Mouse (Mus musculus) liver, embryonic 14.5 days (tissue): ENCODE measurements around the gene Scgb1a1. TPM values are rescaled to one million over a fixed set of nuclear protein-coding genes. Genes with fewer than 3 reads are reported as not detected.
A peak's percentile ranks its signal among the peaks of the same experiment; 100 is the strongest.

Experiments used
- ATAC-seq: fragments of 200-750 bp; cut with Nextera tagmentation; 2 replicates; pipeline ENCODE4 v1.8.0; 2017; ENCODE audit warnings: moderate number of reproducible peaks, mild to moderate bottlenecking, moderate library complexity; ENCODE audit not compliant: insufficient read depth
- DNase-seq, 3 experiments: peaks; one replicate each; pipeline ENCODE4 v3.0.0-alpha.2; 2012 to 2013; ENCODE audit warnings: low read depth in 3 of 3, low spot score in 3 of 3
- H3K27ac ChIP-seq: fragments of 300-500 bp; sonication (generic); 2 replicates; pipeline ENCODE4 v1.5.1; 2014; ENCODE audit warnings: moderate library complexity, mild to moderate bottlenecking, control low read depth, inconsistent platforms
- H3K27me3 ChIP-seq: fragments of 300-500 bp; sonication (generic); 2 replicates; pipeline ENCODE4 v1.6.1; 2014; ENCODE audit warnings: mild to moderate bottlenecking, low read length, moderate library complexity; ENCODE audit not compliant: control insufficient read depth, insufficient read depth
- H3K36me3 ChIP-seq: fragments of 300-500 bp; sonication (generic); replicated peaks from 2 replicates; pipeline ENCODE4 v1.6.1; 2014; ENCODE audit warnings: low read depth; ENCODE audit not compliant: control insufficient read depth, insufficient read depth
- H3K4me1 ChIP-seq, 2 experiments: fragments of 200-500 bp in 1 of 2; fragments of 300-500 bp in 1 of 2; sonication (generic) in 1 of 2; replicated peaks; 2 replicates each; pipeline ENCODE4 v1.6.1; 2012 to 2014; ENCODE audit warnings: antibody characterized with exemption in 1 of 2, inconsistent platforms in 1 of 2, low read length in 1 of 2; ENCODE audit not compliant: control insufficient read depth in 2 of 2, insufficient read depth in 2 of 2
- H3K4me2 ChIP-seq: fragments of 300-500 bp; sonication (generic); 2 replicates; pipeline ENCODE4 v1.6.1; 2014; ENCODE audit warnings: low read depth, mild to moderate bottlenecking, control low read depth, moderate library complexity
- H3K4me3 ChIP-seq, 2 experiments: fragments of 200-500 bp in 1 of 2; fragments of 300-500 bp in 1 of 2; sonication (generic) in 1 of 2; 2 replicates each; pipeline ENCODE4 v1.5.1; 2012 to 2014; ENCODE audit warnings: low read depth in 2 of 2, low read length in 2 of 2, mild to moderate bottlenecking in 2 of 2, control low read depth in 1 of 2, inconsistent platforms in 1 of 2, moderate library complexity in 1 of 2; ENCODE audit not compliant: insufficient read depth in 1 of 2
- H3K9ac ChIP-seq: fragments of 300-500 bp; sonication (generic); replicated peaks from 2 replicates; pipeline ENCODE4 v1.6.1; 2014; ENCODE audit warnings: mild to moderate bottlenecking, control low read depth, moderate library complexity
- H3K9me3 ChIP-seq: fragments of 300-500 bp; sonication (generic); 2 replicates; pipeline ENCODE4 v1.6.1; 2016; ENCODE audit warnings: low read length, mixed read lengths; ENCODE audit not compliant: control insufficient read depth
- CTCF ChIP-seq: IDR thresholded peaks from 2 replicates; pipeline ENCODE4 v1.5.1; 2016; ENCODE audit warnings: antibody characterized with exemption, low read depth, control low read depth
- EP300 ChIP-seq: IDR thresholded peaks from 2 replicates; pipeline ENCODE4 v1.6.1; 2016; ENCODE audit warnings: antibody characterized with exemption, low read depth
- WGBS: fragments of 180-500 bp; shearing (Covaris S2); extraction: QIAGEN DNeasy Blood & Tissue Kit; methylation state at CpG from one replicate; pipeline ENCODE4 v1.1.7; 2014; ENCODE audit not compliant: insufficient replicate concordance; 5-methylcytosine and 5-hydroxymethylcytosine counted together
- polyA plus RNA-seq, 2 experiments: library from polyadenylated mRNA; depleted of rRNA in 1 of 2; stranded (reverse) in 1 of 2; unstranded in 1 of 2; fragments of >200 nt; fragmentation: Nextera tagmentation in 1 of 2; extraction: Ambion mirVana in 1 of 2; gene quantifications; 2 replicates each; pipeline versions ENCODE4 v1.2.1 to v1.2.3; 2012 to 2014

Scgb1a1 gene
- polyA plus RNA-seq, 2 experiments = not detected

GRCm38 (mm10) chr19:9106751-9107378 is 19.1 kb upstream of the Scgb1a1 start:
- H3K36me3 ChIP-seq = no peaks in the 10 kb centered on the region
- no peak for TF ChIP-seq CTCF
- no peak for TF ChIP-seq EP300
- WGBS = 28% methylated on average over 4 of the region's 4 CpGs
- peaks cover 0 to 4% of the 10 kb centered on the region in 2 experiments; a peak in 1 of 4 replicates for H3K4me1 ChIP-seq
- no peaks in the 10 kb centered on the region for H3K27me3 ChIP-seq
- DNase-seq = no peak
- H3K27ac ChIP-seq = no peak overlapping the region
- H3K4me3 ChIP-seq = no peak overlapping the region
- no peak overlapping the region; the same call in 1 of the 2 replicates for H3K9ac ChIP-seq
- no peaks in the 10 kb centered on the region for H3K9me3 ChIP-seq
- peak; percentile 38; the same call in 1 of the 2 replicates for ATAC-seq
- H3K4me2 ChIP-seq = no peak overlapping the region

GRCm38 (mm10) chr19:9106096-9106495 is 18.3 kb upstream of the Scgb1a1 start:
- H3K4me3 ChIP-seq = no peak overlapping the region
- H3K36me3 ChIP-seq = no peaks in the 10 kb centered on the region
- no peak overlapping the region for H3K4me2 ChIP-seq
- H3K9ac ChIP-seq = no peak overlapping the region
- TF ChIP-seq EP300 (no peak), CTCF (no peak)
- WGBS = 64% methylated on average over 5 of the region's 5 CpGs
- H3K9me3 ChIP-seq = no peaks in the 10 kb centered on the region
- no peaks in the 10 kb centered on the region for H3K27me3 ChIP-seq
- DNase-seq = no peak
- peaks cover 0 to 4% of the 10 kb centered on the region in 2 experiments; a peak in 1 of 4 replicates for H3K4me1 ChIP-seq
- ATAC-seq = no peak
- H3K27ac ChIP-seq = no peak overlapping the region

- no peaks in the 10 kb centered on the region for H3K36me3 ChIP-seq
- H3K9me3 ChIP-seq = no peaks in the 10 kb centered on the region
- TF ChIP-seq EP300 = no peak
- TF ChIP-seq CTCF = no peak
- no peak overlapping the region for H3K4me3 ChIP-seq
- 47% methylated on average over 3 of the region's 3 CpGs for WGBS
- no peak overlapping the region for H3K27ac ChIP-seq
- no peaks in the 10 kb centered on the region for H3K27me3 ChIP-seq
- H3K4me1 ChIP-seq = peaks cover 0 to 4% of the 10 kb centered on the region in 2 experiments; a peak in 1 of 4 replicates
- no peak for DNase-seq
- no peak overlapping the region for H3K9ac ChIP-seq
- H3K4me2 ChIP-seq = no peak overlapping the region
- ATAC-seq = no peak
These were observed 17.4 kb upstream of the Scgb1a1 start for GRCm38 (mm10) chr19:9105101-9105685.

- no peak for ATAC-seq
- no peak overlapping the region for H3K27ac ChIP-seq
- 39% methylated on average over 4 of the region's 4 CpGs for WGBS
These were observed 16.2 kb upstream of the Scgb1a1 start for GRCm38 (mm10) chr19:9103986-9104385.

GRCm38 (mm10) chr19:9101062-9101457 is 13.3 kb upstream of the Scgb1a1 start:
- H3K36me3 ChIP-seq = no peaks in the 10 kb centered on the region
- ATAC-seq = no peak
- no peak for TF ChIP-seq CTCF
- TF ChIP-seq EP300 = no peak

More at GRCm38 (mm10) chr19:9103986-9104385, 16.2 kb upstream of the Scgb1a1 start:
- Histone ChIP-seq H3K9me3 (no peaks in the 10 kb centered on the region), H3K4me2 (no peak overlapping the region), H3K36me3 (no peaks in the 10 kb centered on the region), H3K9ac (no peak overlapping the region), H3K4me1 (peaks cover 0 to 4% of the 10 kb centered on the region in 2 experiments; a peak in 1 of 4 replicates), H3K27me3 (no peaks in the 10 kb centered on the region), H3K4me3 (no peak overlapping the region)
- TF ChIP-seq EP300 (no peak), CTCF (no peak)
- no peak for DNase-seq

More at GRCm38 (mm10) chr19:9101062-9101457, 13.3 kb upstream of the Scgb1a1 start:
- no peak overlapping the region for H3K27ac ChIP-seq
- H3K27me3 ChIP-seq = no peaks in the 10 kb centered on the region
- no peak for DNase-seq
- no peaks in the 10 kb centered on the region for H3K4me1 ChIP-seq
- no peak overlapping the region for H3K4me2 ChIP-seq
- no peak overlapping the region for H3K4me3 ChIP-seq
- no peaks in the 10 kb centered on the region for H3K9me3 ChIP-seq
- WGBS = 66% methylated on average over 2 of the region's 2 CpGs
- H3K9ac ChIP-seq = no peak overlapping the region
